Mouse (Mus musculus) liver, postnatal 0 days (tissue): ENCODE data around the gene Il4. TPM values are rescaled to one million over a fixed set of nuclear protein-coding genes. Genes with fewer than 3 reads are reported as not detected.

Source experiments
- ATAC-seq: fragments of 200-750 bp; cut with Nextera tagmentation; 2 replicates; pipeline ENCODE4 v1.8.0; 2017; ENCODE audit warnings: mild to moderate bottlenecking, moderate library complexity
- DNase-seq: peaks from one replicate; pipeline ENCODE4 v3.0.0-alpha.2; 2016
- H3K27ac ChIP-seq: fragments of 300-500 bp; sonication (generic); 2 replicates; pipeline ENCODE4 v1.5.1; 2014; ENCODE audit warnings: antibody characterized with exemption, moderate library complexity, mild to moderate bottlenecking, low read depth
- H3K27me3 ChIP-seq: fragments of 300-500 bp; sonication (generic); 2 replicates; pipeline ENCODE4 v1.6.1; 2014; ENCODE audit warnings: low read length, control low read depth, mixed read lengths; ENCODE audit not compliant: insufficient read depth
- H3K36me3 ChIP-seq: fragments of 300-500 bp; sonication (generic); replicated peaks from 2 replicates; pipeline ENCODE4 v1.6.1; 2014; ENCODE audit warnings: mild to moderate bottlenecking, control low read depth, low read length, moderate library complexity, mixed read lengths; ENCODE audit not compliant: insufficient read depth
- H3K4me1 ChIP-seq: fragments of 300-500 bp; sonication (generic); 2 replicates; pipeline ENCODE4 v1.6.1; 2014; ENCODE audit warnings: antibody characterized with exemption, mild to moderate bottlenecking, control low read depth; ENCODE audit not compliant: insufficient read depth
- H3K4me2 ChIP-seq: fragments of 300-500 bp; sonication (generic); 2 replicates; pipeline ENCODE4 v1.6.1; 2014; ENCODE audit warnings: low read depth, mild to moderate bottlenecking, low read length, moderate library complexity, mixed read lengths
- H3K4me3 ChIP-seq: fragments of 300-500 bp; sonication (generic); 2 replicates; pipeline ENCODE4 v1.5.1; 2014; ENCODE audit warnings: low read depth, low read length
- H3K9ac ChIP-seq: fragments of 300-500 bp; sonication (generic); replicated peaks from 2 replicates; pipeline ENCODE4 v1.6.1; 2014; ENCODE audit warnings: mild to moderate bottlenecking, moderate library complexity
- H3K9me3 ChIP-seq: fragments of 300-500 bp; sonication (generic); 2 replicates; pipeline ENCODE4 v1.6.1; 2016; ENCODE audit warnings: mild to moderate bottlenecking, control low read depth, low read length, mixed read lengths
- CTCF ChIP-seq: sonication (generic); IDR thresholded peaks from 2 replicates; pipeline ENCODE4 v1.5.1; 2016; ENCODE audit warnings: antibody characterized with exemption, low read depth
- EP300 ChIP-seq: IDR thresholded peaks from 2 replicates; pipeline ENCODE4 v1.6.1; 2016; ENCODE audit warnings: antibody characterized with exemption, low read depth, mild to moderate bottlenecking
- WGBS: fragments of 180-500 bp; shearing (Covaris S2); extraction: QIAGEN DNeasy Blood & Tissue Kit; methylation state at CpG from one replicate; pipeline ENCODE4 v1.1.7; 2014; ENCODE audit not compliant: insufficient replicate concordance; 5-methylcytosine and 5-hydroxymethylcytosine counted together
- polyA plus RNA-seq: library from polyadenylated mRNA; unstranded; fragments of >200 nt; fragmentation: Nextera tagmentation; extraction: Ambion mirVana; gene quantifications from 2 replicates; pipeline ENCODE4 v1.2.1, GENCODE M21; 2015

Gene Il4
- polyA plus RNA-seq, 1 experiment from 2014 or later, result 0.28 TPM

GRCm38 (mm10) chr11:53655043-53655442 is 36.6 kb upstream of the Il4 start:
- Histone ChIP-seq H3K27ac (no peak overlapping the region), H3K9me3 (no peaks in the 10 kb centered on the region), H3K4me1 (0 out of 2 replicates have a peak, but pooled peaks cover 3% of the 10 kb centered on the region), H3K4me3 (no peak overlapping the region), H3K36me3 (peaks cover 38% of the 10 kb centered on the region), H3K9ac (no peak overlapping the region), H3K4me2 (no peak overlapping the region), H3K27me3 (no peaks in the 10 kb centered on the region)
- ATAC-seq (peak; percentile 80), DNase-seq (no peak)
- TF ChIP-seq CTCF, result no peak
- peak; percentile 47; the same call in 1 of the 2 replicates for TF ChIP-seq EP300
- 46% methylated on average over 5 of the region's 5 CpGs for WGBS

GRCm38 (mm10) chr11:53652427-53652826 is 34.0 kb upstream of the Il4 start:
- 57% methylated on average over 2 of the region's 2 CpGs for WGBS
- peaks cover 46% of the 10 kb centered on the region for H3K36me3 ChIP-seq
- ATAC-seq, result no peak
- TF ChIP-seq CTCF (no peak), EP300 (no peak)
- no peak overlapping the region for H3K9ac ChIP-seq
- no peaks in the 10 kb centered on the region for H3K27me3 ChIP-seq
- H3K9me3 ChIP-seq, result no peaks in the 10 kb centered on the region
- H3K4me1 ChIP-seq, result 0 out of 2 replicates have a peak, but pooled peaks cover 3% of the 10 kb centered on the region
- DNase-seq, result no peak
- H3K27ac ChIP-seq, result no peak overlapping the region
- no peak overlapping the region for H3K4me2 ChIP-seq
- H3K4me3 ChIP-seq, result no peak overlapping the region

GRCm38 (mm10) chr11:53651441-53651840 is 33.0 kb upstream of the Il4 start:
- ATAC-seq (no peak), DNase-seq (no peak)
- Histone ChIP-seq H3K4me3 (no peak overlapping the region), H3K27me3 (no peaks in the 10 kb centered on the region), H3K4me1 (0 out of 2 replicates have a peak, but pooled peaks cover 1% of the 10 kb centered on the region), H3K9me3 (no peaks in the 10 kb centered on the region), H3K4me2 (no peak overlapping the region), H3K9ac (no peak overlapping the region), H3K36me3 (peaks cover 46% of the 10 kb centered on the region), H3K27ac (no peak overlapping the region)
- TF ChIP-seq CTCF (no peak), EP300 (no peak)
- 77% methylated on average over 4 of the region's 4 CpGs for WGBS

GRCm38 (mm10) chr11:53644017-53644416 is 25.5 kb upstream of the Il4 start:
- Histone ChIP-seq H3K9ac (no peak overlapping the region), H3K4me3 (no peak overlapping the region), H3K4me1 (no peaks in the 10 kb centered on the region), H3K27ac (no peak overlapping the region), H3K27me3 (no peaks in the 10 kb centered on the region), H3K36me3 (peaks cover 2% of the 10 kb centered on the region; the same call in 1 of the 2 replicates), H3K9me3 (no peaks in the 10 kb centered on the region), H3K4me2 (no peak overlapping the region)
- no peak for TF ChIP-seq EP300
- ATAC-seq (no peak), DNase-seq (no peak)
- WGBS, result 66% methylated on average over 5 of the region's 5 CpGs

- TF ChIP-seq CTCF, result peak; percentile 50
- no peak for TF ChIP-seq EP300
- Histone ChIP-seq H3K27me3 (peaks cover 1% of the 10 kb centered on the region; the same call in 1 of the 2 replicates), H3K36me3 (no peaks in the 10 kb centered on the region), H3K4me3 (no peak overlapping the region), H3K27ac (no peak overlapping the region), H3K4me1 (no peaks in the 10 kb centered on the region), H3K9me3 (no peaks in the 10 kb centered on the region), H3K4me2 (no peak overlapping the region), H3K9ac (no peak overlapping the region)
- 67% methylated on average over 12 of the region's 12 CpGs for WGBS
- ATAC-seq (no peak), DNase-seq (no peak)
Measured at GRCm38 (mm10) chr11:53642744-53643279, 24.3 kb upstream of the Il4 start.

- Histone ChIP-seq H3K9ac (no peak overlapping the region), H3K4me2 (no peak overlapping the region), H3K36me3 (no peaks in the 10 kb centered on the region), H3K4me1 (peaks cover 6% of the 10 kb centered on the region), H3K4me3 (no peak overlapping the region), H3K27ac (no peak overlapping the region), H3K27me3 (peaks cover 22% of the 10 kb centered on the region; the same call in 1 of the 2 replicates), H3K9me3 (no peaks in the 10 kb centered on the region)
- ATAC-seq (no peak), DNase-seq (no peak)
- 67% methylated on average over 10 of the region's 10 CpGs for WGBS
- TF ChIP-seq EP300 (no peak), CTCF (no peak)
Measured at GRCm38 (mm10) chr11:53637803-53638260, 19.4 kb upstream of the Il4 start.
